Mouse (Mus musculus) heart, postnatal 4 days (tissue): ENCODE results near the gene Fnbp1. TPM values are rescaled to one million over a fixed set of nuclear protein-coding genes. Genes with fewer than 3 reads are reported as not detected.

Experiments
- DNase-seq: peaks from one replicate; pipeline ENCODE4 v3.0.0; 2021
- total RNA-seq, 2 experiments: library from RNA; stranded (reverse); gene quantifications; 2 replicates each; pipeline ENCODE4 v1.2.3; 2021

The Fnbp1 gene
- total RNA-seq, 2 experiments from 2014 or later = 52.9 to 59.1 TPM

DNA sequence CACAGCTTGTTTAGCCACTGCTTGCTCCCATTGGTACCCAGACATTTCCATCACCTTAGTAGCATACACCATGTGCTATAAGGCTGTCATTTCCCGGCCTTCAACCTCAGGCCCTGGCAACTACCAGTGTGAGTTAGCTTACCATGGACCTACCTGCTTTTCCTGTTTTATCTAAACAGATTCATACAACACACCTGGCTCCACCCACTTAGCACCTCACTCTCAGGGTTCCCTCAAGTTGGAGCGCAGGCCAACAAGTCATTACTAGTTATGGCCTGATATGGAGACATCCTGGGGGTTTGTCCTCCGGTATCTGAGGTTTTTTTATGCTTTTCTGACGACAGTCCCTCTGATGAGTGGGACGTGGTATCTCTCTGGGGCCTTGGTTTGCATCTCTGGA, 18.3 kb downstream of the Fnbp1 start:
- no peak for DNase-seq

DNA sequence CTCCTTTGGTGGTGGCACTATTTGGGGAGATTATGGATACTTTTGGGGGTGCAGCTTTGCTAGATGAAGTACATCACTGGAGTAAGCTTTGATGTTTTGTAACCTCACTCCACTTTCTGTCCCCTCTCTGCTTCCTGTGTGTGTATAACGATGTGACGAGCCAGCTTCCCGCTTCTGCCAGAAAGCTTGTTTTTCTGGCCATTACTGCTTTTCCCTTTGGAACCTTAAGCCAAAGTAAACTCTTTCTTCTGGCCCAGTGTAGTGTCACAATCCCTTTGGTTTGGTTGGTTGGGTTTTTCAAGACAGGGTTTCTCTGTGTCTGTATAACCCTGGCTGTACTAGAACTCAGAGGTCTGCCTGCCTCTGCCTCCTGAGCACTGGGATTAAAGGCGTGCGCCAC, 19.0 kb downstream of the Fnbp1 start:
- no peak for DNase-seq

DNA sequence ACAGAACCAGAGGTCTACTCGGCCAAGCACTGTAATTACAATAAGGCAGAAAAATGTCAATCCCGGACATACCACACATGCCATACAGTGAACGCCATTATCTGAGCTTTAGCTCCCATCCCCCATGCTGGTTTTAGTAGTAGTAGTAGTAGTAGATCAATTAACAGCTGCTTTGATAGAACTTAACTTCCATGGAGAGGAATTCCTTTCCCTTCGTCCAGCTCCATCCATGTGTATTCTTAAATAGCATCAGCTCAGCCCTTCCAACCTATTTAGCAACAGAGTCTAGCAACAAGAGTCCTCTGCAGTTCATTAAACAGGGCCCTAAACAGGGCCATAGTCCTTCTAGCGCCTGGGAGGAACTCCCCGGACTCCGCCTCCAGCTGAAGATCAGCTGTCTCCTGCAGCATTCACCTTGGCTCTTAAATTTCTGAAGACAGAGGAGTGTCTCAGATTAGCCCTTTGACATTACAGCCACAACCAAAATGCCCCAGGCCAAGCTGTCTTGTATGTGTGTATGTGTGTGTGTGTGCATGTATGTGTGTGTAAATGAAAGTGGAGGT, 20.6 kb downstream of the Fnbp1 start:
- no peak for DNase-seq

DNA sequence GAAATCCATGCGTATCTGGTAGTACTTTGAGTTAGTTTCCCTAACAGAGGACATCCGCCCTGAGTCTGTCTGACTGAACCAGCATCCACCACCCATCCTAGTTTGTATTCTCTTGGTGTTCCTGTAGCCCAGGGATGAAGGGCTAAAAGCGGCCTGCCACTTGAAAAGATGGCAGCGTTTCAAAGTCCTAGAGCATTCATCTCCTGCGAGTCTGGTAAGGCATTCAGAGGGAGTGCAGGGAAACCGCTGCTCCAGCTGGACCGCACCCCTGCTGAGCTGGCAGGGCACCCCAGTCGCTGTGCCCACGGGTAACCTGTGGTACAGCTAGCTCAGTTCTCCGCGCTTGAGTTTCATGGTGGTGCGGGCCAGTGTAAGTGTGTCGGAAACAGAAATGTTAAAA, 22.0 kb downstream of the Fnbp1 start:
- peak; percentile 74 for DNase-seq

DNA sequence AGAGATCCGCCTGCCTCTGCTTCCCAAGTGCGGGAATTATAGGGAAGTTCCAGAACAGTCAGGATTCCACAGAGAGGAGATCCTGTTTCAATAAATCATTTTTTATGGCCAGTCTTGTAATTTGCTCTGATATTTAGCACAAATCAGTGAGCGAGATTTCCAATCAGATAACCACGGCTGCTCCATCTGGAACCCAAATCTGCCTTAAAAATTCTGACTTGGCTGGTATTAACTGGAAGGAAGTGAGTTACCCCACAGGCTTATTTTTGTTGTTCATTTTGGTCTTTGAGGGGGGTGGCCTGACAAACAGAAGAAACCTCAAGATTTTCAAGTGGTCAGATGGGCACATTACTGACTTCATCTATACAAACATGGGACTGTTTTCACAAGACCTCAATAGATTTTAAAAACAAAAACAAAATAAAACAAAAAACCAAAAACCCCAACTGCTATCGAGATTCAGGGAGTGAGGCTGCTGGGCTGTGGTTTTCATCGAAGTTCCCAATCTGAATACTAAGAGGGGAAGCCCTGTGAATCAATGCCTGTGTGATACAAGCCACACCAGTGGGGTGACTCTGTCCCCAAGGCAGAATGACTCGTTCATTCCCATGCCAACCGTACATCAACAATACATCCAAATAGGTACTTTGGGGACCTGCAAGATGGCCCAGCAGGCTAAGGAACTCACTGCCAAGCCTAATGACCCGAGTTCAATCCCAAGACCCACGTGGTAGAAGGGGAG, 23.0 kb downstream of the Fnbp1 start:
- DNase-seq = no peak

DNA sequence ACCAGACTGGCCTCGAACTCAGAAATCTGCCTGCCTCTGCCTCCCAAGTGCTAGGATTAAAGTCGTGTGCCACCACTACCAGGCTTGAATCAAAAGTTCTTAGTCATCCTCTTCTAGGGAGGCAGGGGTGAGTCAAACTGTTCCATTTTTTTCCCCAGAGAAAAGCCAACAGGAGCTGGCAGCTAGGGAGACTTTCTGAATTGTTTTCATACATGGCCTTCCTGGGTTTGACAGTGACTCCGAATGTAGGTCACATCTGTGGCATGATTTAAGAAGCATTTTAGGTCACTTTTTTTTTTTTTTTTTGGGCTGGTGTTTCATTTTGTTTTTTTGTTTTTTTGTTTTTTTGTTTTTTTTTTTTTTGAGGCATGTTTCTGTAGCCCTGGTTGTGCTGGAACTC, 23.6 kb downstream of the Fnbp1 start:
- no peak for DNase-seq

DNA sequence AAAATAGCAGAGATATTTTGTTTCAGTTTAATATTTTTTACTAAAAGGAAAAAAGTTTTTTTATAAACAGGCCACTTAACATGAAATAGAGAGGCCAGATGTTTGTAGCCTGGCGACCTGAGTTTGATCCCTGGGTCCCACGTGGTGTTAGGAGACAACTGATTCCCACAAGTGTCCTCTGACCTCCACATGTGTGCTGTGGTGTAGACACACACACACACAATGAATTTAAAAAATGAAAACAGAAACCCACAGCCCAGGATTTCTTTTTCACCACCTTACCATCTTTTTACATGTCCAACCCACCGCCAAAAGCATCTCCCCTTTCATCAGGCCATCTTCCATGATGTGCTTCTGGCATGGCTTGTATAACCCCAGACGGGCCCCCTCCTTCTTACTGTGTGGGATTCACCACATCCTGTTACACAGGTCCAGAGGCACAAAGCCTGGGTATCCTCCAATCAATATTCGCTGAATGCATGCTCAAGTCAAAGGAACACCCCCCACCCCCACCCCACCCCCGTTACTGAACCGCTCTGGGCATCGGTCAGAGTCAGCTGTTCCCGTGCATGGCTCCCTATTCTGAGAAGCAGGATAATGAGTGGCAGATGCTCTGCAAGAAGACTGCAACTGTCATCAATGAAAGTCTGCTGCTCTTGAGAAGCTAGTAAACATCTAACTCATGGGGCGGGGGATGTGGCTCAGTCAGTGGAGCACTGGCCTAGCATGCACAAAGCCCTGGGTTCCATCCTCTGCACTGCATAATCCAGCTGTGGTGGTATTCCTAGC, 25.7 kb downstream of the Fnbp1 start:
- no peak for DNase-seq

DNA sequence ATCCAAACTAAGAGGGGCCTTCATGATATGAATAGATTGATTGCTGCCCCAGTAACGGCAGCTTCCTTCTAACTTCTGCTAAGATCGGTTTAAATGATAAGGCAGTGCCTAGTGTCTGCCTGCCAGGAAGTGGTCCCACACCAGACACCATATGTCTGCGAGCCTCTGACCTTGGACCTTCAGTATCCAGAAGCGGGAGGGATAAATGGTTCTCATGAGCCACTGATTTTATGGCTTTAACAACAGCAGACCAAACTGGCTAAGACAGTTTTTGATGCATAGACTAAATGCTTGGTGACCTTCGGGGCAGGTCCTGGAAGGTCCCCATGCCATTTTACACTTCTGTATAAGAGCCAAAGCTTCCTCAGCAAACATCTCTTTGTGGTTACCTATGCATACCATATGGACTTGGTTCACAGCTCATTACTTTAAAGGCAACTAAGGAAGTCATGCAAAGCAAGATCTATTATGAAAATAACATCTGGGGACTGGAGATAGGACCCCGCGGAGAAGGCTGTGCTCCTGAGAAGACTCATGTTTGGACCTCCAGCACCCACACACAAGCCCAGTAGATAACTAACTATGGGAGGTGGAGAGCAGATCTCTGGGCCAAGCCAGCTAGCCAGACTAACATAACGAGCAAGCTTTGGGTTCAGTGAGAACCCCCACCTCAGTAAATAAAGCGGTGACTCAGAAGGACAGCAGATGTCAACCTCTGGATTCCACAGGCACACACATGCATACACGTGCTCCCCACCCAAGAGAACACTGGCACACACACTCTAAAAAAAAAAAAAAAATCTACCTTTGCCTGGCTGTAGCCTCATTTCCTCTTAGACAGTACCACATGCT, 26.5 kb downstream of the Fnbp1 start:
- no peak for DNase-seq

DNA sequence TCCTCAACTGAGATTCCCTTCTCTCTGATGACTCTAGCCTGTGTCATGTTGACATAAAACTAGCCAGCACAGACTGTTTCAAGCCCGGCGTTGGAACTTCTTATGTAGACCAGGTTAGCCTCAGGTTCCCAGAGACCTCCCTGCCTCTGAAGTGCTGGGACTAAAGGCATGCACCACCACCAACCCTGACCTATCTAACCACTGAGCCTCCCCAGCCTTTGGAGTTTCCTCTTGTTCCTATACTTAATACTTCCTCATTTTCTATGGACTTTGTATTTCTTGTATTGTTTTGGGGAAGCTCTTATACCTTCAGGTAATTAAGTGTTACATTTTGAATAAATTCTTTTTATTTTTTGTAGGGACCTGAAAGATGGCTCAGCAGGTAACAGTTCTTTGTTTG, 27.6 kb downstream of the Fnbp1 start:
- DNase-seq = no peak

DNA sequence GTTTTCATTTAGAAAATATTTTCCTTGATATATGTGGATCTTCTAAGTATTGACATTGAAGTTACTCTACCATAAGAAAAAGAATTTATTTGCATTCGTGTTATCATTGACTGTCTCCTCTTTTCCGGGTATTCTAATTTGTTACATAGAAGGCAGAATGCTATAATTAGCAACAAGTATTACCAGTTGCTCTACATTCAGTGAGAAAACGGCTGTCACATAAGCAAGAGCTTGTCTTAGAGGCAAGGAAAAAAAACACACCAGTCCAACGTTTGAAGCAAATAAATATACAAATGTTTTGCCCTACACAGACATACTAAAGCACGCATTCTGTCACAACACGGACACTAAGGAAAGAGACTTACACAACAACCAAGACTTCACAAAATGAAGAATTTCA, 30.1 kb downstream of the Fnbp1 start:
- DNase-seq = no peak

DNA sequence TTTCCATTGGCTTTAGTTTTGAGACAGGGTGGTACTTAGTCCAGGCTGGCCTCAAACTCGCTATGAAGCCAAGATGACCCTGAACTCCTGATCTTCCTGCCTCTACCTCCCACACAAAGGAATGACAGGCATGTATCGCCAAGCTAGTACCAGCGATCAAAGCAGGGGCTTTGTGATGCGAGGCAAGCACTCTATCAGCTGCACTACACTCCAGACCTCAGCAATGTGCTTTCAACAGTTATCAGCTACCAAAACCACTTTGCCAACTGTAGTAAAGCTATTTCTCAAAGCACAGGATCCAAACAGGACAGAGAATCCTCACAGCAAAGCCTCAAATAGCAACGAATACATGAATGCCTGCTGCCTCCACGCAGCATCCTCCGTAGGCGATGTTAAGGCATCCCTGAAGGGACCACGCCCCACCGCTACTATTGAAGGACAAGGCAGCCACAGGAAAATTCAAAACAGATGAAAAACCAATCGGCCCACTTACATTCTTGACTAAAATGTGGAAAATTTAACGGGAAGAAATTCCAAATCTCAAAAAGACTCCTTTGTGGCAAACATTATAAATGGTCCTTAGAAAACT, 31.8 kb downstream of the Fnbp1 start:
- DNase-seq = no peak

DNA sequence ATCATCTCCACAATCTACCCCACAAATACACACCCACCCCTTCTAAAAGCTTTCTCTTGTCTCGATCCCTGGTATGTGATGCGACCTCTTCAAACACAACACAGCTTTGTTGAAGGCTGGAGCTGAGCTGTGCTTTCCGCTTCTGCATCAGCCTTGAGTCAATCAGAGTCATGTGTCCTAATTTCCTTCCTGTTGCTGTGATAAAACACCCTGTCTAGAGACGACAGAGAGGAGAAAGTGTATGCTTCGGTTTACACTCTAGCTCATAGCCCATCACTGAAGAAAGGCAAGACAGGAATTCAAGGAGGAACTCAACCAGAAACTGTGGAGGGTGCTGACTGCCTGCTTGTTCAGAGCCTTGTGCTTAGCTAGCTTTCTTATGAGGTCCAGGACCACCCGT, 33.6 kb downstream of the Fnbp1 start:
- no peak for DNase-seq

DNA sequence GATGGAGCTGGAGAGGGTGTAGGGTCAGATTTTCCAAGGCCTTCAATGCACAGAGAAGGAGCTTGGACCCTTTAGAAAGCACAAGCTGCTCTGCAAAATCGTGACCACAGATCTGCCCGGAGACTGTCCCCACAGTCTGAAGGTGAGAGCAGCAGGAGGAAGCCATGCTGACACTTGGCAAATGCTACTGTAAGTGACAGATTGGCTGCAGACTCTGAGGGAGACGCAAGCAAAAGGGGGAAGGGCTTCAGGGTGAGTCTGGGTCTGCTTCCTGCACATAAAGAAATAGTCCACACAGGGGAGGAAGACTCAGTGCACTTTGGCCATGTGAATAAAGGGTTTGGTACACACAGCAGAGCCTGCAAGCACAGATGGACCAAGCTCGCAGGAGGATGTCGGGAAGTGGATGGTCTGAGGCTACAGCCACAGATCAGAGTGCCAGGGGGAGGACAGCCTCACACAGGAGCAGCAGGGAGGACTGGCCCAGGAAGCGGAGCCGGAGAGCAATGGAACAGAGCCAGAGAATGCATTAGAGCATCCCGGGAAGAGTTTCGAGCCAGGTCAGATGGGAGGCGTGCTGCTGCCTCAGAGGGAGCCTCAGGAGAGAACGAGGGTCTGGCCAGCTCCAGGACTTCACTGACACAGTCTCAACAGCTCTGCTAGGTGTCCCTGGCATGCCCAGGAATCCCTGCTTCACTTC, 35.0 kb downstream of the Fnbp1 start:
- peak; percentile 65 for DNase-seq

DNA sequence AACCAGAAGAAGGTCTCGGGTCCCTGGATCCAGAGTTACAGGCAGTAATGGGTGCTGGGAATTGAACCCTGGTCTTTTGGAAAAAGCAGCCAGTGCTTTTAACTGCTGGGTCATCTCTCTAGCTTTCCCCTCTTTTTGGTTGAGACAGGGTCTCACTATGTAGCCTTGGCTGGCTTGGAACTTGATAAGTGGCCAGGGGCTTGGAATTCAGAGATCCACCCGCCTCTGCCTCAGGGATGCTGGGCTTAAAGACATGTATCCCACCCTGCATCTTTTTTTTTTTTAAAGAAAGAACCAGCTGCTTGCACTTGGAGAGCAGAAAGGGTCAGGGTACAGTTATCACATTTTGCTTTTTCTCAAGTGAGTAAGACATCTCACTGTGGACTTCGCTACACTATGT, 35.8 kb downstream of the Fnbp1 start:
- no peak for DNase-seq

DNA sequence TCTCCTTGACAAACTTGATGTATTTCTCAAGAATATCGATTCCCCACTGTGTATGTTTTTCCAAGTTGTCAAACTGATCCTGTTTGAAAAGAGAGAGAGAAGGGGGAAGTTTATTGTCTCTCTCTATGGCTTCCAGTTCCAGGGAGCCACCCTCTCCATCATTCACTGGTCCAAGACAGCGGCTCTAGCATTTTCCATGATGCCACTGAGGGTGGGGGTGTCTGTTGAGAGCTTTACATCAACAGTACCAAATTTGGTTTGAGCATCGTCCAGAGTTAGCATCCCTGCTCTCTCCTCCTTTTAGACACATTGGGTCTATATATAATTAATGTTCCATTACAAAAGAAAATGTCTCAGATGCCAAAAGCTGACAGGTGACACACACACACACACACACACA, 36.5 kb downstream of the Fnbp1 start:
- no peak for DNase-seq

DNA sequence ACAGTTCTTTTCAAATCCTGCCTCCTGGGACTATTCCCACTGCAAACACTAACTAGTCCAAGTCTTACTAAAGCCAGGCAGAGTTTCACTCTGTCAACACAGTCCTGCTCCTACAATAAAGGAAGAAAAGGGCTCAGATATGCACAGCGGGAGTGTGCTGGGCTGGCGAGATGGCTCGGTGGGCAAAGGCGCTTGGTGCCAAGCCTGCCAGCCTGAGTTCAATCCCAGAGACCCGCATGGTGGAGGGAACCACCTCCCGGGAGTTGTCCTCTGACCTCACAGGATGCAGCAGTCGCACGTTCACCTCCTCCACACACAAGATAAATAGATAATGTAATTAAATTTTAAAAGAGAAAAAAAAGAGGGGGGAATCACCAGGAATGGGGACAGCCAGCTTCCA, 38.5 kb downstream of the Fnbp1 start:
- DNase-seq = no peak

DNA sequence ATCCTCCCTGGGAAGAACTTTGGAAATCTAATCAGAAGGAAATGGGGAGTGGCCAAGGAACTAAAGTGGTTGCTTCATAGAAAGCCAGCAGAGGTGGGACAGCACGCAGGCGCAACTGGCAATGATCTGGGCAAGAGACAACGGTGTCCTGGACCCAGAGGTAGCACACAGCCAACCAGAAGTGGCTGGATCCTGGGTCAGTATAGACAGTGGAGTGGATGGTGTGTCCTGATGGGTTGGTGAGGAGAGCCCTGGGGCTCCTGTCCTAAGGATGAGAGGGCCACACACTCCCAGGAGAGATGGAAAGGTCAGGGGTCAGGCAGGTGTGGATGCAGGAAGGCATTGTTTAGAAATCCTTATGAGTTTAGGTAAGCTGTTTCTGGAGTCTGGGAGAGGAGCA, 40.5 kb downstream of the Fnbp1 start:
- DNase-seq = no peak

DNA sequence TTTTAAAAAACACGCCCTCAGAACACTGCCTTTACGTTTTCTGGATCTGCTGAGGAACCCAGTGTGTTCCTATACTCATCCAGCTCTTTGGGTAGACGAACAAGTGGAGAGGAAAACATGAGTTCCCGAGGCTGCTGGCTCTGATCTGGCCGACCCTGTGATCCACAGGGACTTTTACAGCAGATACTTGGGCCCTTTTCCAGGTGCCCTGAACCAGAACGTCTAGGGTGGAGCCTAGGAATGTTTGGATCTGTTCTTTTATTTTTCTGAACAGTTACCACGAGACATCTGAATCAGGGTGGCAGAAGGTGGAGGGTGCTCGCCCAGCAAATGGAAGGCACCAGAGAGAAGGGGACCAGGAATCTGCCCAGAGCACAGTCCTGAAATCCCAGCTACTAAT, 42.7 kb downstream of the Fnbp1 start:
- no peak for DNase-seq

DNA sequence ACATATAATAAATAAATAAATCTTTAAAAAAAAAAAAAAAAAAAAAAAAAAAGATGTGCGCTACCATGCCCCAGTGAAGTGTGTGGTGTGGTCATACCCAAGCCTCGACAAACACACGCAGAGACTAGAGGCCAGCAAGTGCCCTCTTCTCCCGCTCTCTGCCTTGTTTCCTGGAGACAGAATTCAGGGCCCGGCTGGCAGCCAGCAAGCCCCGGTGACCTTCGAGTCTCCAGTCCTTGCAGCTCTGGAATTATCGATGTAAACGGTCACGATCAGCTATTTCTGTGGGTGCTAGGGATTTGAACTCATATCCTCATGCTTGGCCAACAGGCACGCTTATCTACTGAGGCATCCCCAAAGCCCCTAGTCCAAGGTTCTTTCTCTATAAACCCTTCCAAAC, 43.2 kb downstream of the Fnbp1 start:
- DNase-seq = no peak

DNA sequence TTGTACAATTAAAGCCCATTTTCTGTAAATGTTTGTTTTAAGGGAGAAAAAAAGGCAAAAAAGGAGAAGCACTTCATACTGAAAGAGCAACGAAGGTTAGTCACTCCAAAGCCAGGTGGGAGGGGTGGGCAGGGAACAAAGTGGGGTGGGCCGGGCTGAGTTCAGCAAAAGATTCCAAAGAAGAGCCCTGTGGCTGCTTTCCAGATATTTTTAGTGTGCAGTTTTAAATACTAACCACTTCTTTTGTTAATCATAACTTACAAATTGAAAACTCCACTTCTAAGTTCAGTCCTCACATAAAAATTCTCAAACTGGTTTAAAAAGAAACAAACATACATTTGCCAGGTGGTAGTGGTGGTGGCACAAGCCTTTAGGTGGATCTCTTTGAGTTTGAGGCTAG, 44.5 kb downstream of the Fnbp1 start:
- DNase-seq = no peak

DNA sequence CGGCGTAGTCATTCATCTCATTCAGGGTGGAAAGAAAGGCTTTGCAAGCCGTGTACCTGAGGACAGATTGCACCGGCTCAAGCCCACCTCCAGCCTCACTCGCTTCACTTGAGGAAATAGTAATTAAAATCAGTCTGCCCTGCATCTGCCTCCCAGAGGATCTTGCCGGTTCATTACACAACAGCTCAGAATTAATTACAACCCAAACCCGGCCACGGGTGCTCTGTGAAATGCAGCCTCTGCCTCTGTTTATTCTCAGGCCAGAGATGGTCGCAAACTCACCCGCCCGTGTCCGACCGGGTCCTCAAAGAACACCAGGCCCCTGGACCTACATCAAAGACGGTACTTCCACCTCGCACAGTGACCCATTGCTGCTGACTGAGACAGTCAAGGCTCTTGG, 45.7 kb downstream of the Fnbp1 start:
- DNase-seq = no peak

DNA sequence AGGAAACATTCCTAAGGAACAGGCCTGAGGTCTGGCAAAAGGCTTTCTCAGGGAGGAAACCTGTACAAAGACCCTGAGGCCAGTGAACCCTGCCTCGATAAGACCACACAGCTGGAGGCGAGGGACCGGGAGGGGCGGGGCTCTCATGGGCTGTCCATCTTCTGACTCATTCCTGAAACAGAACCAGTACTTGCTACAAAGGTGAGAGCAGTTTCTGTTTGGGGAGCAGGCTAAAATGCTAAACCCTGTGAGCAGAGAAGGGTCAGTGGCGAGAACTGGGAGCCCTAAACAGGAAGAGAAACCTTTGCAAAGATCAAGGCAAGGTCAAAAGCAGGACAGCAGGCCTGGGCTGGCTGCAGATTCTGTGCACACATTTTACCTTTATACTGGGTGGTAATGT, 47.2 kb downstream of the Fnbp1 start:
- DNase-seq = no peak
